Mouse (Mus musculus) hindbrain, embryonic 13.5 days (tissue): ENCODE measurements around the gene Gm5134. TPM values are rescaled to one million over a fixed set of nuclear protein-coding genes. Genes with fewer than 3 reads are reported as not detected.

Experiments used
- ATAC-seq: fragments of 200-750 bp; cut with Nextera tagmentation; 2 replicates; pipeline ENCODE4 v1.8.0; 2017; ENCODE audit warnings: moderate TSS enrichment; ENCODE audit not compliant: low FRiP score
- H3K27ac ChIP-seq: fragments of 300-500 bp; sonication (generic); 2 replicates; pipeline ENCODE4 v1.5.1; 2015; ENCODE audit warnings: inconsistent platforms, mild to moderate bottlenecking, moderate library complexity
- H3K27me3 ChIP-seq: fragments of 300-500 bp; sonication (generic); 2 replicates; pipeline ENCODE4 v1.6.1; 2015; ENCODE audit warnings: mild to moderate bottlenecking, inconsistent platforms
- H3K36me3 ChIP-seq: fragments of 300-500 bp; sonication (generic); 2 replicates; pipeline ENCODE4 v1.6.1; 2015; ENCODE audit warnings: mild to moderate bottlenecking, inconsistent platforms
- H3K4me1 ChIP-seq: fragments of 300-500 bp; sonication (generic); replicated peaks from 2 replicates; pipeline ENCODE4 v1.6.1; 2015; ENCODE audit warnings: inconsistent platforms
- H3K4me2 ChIP-seq: fragments of 300-500 bp; sonication (generic); 2 replicates; pipeline ENCODE4 v1.6.1; 2015; ENCODE audit warnings: inconsistent platforms, mild to moderate bottlenecking, moderate library complexity
- H3K4me3 ChIP-seq: fragments of 300-500 bp; sonication (generic); 2 replicates; pipeline ENCODE4 v1.5.1; 2015; ENCODE audit warnings: mild to moderate bottlenecking, inconsistent platforms
- H3K9ac ChIP-seq: fragments of 300-500 bp; sonication (generic); 2 replicates; pipeline ENCODE4 v1.6.1; 2015; ENCODE audit warnings: mild to moderate bottlenecking, inconsistent platforms
- H3K9me3 ChIP-seq: fragments of 300-500 bp; sonication (generic); 2 replicates; pipeline ENCODE4 v1.6.1; 2016; ENCODE audit warnings: inconsistent platforms
- WGBS: fragments of 180-500 bp; shearing (Covaris S2); methylation state at CpG from one replicate; pipeline ENCODE4 v1.1.7; 2015; 5-methylcytosine and 5-hydroxymethylcytosine counted together
- polyA plus RNA-seq: library from polyadenylated mRNA; unstranded; fragments of >200 nt; fragmentation: Nextera tagmentation; extraction: Ambion mirVana; gene quantifications from 2 replicates; pipeline ENCODE4 v1.2.1, GENCODE M21; 2015

Gm5134 gene
- polyA plus RNA-seq, 1 experiment from 2014 or later, result not detected

GRCm38 (mm10) chr10:76012922-76013321 is 58.6 kb downstream of the Gm5134 start:
- H3K36me3 ChIP-seq, result no peaks in the 10 kb centered on the region
- no peak overlapping the region for H3K27ac ChIP-seq
- H3K4me2 ChIP-seq, result no peak overlapping the region
- no peak for ATAC-seq
- no peaks in the 10 kb centered on the region for H3K9me3 ChIP-seq
- no peak overlapping the region for H3K4me3 ChIP-seq
- no peaks in the 10 kb centered on the region for H3K27me3 ChIP-seq
- no peak overlapping the region for H3K9ac ChIP-seq
- WGBS, result 85% methylated on average over 6 of the region's 6 CpGs
- no peaks in the 10 kb centered on the region for H3K4me1 ChIP-seq

- Histone ChIP-seq H3K27me3 (no peaks in the 10 kb centered on the region), H3K9ac (no peak overlapping the region), H3K27ac (no peak overlapping the region), H3K4me2 (no peak overlapping the region), H3K36me3 (no peaks in the 10 kb centered on the region), H3K4me3 (no peak overlapping the region), H3K9me3 (no peaks in the 10 kb centered on the region), H3K4me1 (no peaks in the 10 kb centered on the region)
- 87% methylated on average over 3 of the region's 3 CpGs for WGBS
- no peak for ATAC-seq
These were observed 62.6 kb downstream of the Gm5134 start for GRCm38 (mm10) chr10:76016886-76017285.

- Histone ChIP-seq H3K9me3 (peaks cover 3% of the 10 kb centered on the region), H3K4me2 (no peak overlapping the region), H3K36me3 (no peaks in the 10 kb centered on the region), H3K4me1 (no peaks in the 10 kb centered on the region), H3K27me3 (no peaks in the 10 kb centered on the region), H3K27ac (no peak overlapping the region), H3K9ac (no peak overlapping the region), H3K4me3 (no peak overlapping the region)
- WGBS, result 86% methylated on average over 3 of the region's 3 CpGs
- no peak for ATAC-seq
These were observed 67.4 kb downstream of the Gm5134 start for GRCm38 (mm10) chr10:76021728-76022127.

- no peaks in the 10 kb centered on the region for H3K36me3 ChIP-seq
- no peak overlapping the region for H3K4me2 ChIP-seq
- no peaks in the 10 kb centered on the region for H3K27me3 ChIP-seq
- no peak for ATAC-seq
- no peak overlapping the region for H3K4me3 ChIP-seq
- peaks cover 3% of the 10 kb centered on the region for H3K9me3 ChIP-seq
- H3K27ac ChIP-seq, result no peak overlapping the region
- H3K4me1 ChIP-seq, result no peaks in the 10 kb centered on the region
- 92% methylated on average over 6 of the region's 6 CpGs for WGBS
- no peak overlapping the region for H3K9ac ChIP-seq
These were observed 69.6 kb downstream of the Gm5134 start for GRCm38 (mm10) chr10:76023921-76024320.

- H3K4me3 ChIP-seq, result no peak overlapping the region
- H3K9ac ChIP-seq, result no peak overlapping the region
- H3K4me1 ChIP-seq, result no peaks in the 10 kb centered on the region
- H3K36me3 ChIP-seq, result no peaks in the 10 kb centered on the region
- no peak for ATAC-seq
- 95% methylated on average over 10 of the region's 10 CpGs for WGBS
- no peaks in the 10 kb centered on the region for H3K27me3 ChIP-seq
- no peak overlapping the region for H3K27ac ChIP-seq
- peaks cover 3% of the 10 kb centered on the region for H3K9me3 ChIP-seq
- H3K4me2 ChIP-seq, result no peak overlapping the region
These were observed 71.3 kb downstream of the Gm5134 start for GRCm38 (mm10) chr10:76025470-76026190.

GRCm38 (mm10) chr10:76027127-76028015 is 73.1 kb downstream of the Gm5134 start:
- Histone ChIP-seq H3K4me2 (no peak overlapping the region), H3K9ac (no peak overlapping the region), H3K27ac (no peak overlapping the region), H3K36me3 (no peaks in the 10 kb centered on the region), H3K4me1 (no peaks in the 10 kb centered on the region), H3K4me3 (no peak overlapping the region), H3K27me3 (no peaks in the 10 kb centered on the region), H3K9me3 (peaks cover 3% of the 10 kb centered on the region)
- WGBS, result 69% methylated on average over 12 of the region's 12 CpGs
- no peak for ATAC-seq

- H3K36me3 ChIP-seq, result no peaks in the 10 kb centered on the region
- H3K27ac ChIP-seq, result no peak overlapping the region
- H3K4me3 ChIP-seq, result no peak overlapping the region
- H3K9ac ChIP-seq, result no peak overlapping the region
- H3K9me3 ChIP-seq, result peaks cover 3% of the 10 kb centered on the region
- H3K4me2 ChIP-seq, result no peak overlapping the region
- no peaks in the 10 kb centered on the region; the same call in 1 of the 2 replicates for H3K4me1 ChIP-seq
- WGBS, result 23% methylated on average over 4 of the region's 4 CpGs
- no peaks in the 10 kb centered on the region for H3K27me3 ChIP-seq
- ATAC-seq, result no peak
These were observed 73.7 kb downstream of the Gm5134 start for GRCm38 (mm10) chr10:76028016-76028366.

- Histone ChIP-seq H3K27ac (no peak overlapping the region), H3K36me3 (no peaks in the 10 kb centered on the region), H3K9me3 (peaks cover 3% of the 10 kb centered on the region), H3K4me2 (no peak overlapping the region), H3K9ac (no peak overlapping the region), H3K27me3 (no peaks in the 10 kb centered on the region), H3K4me3 (no peak overlapping the region), H3K4me1 (peaks cover 4% of the 10 kb centered on the region)
- ATAC-seq, result no peak
- 80% methylated on average over 9 of the region's 9 CpGs for WGBS
These were observed 74.1 kb downstream of the Gm5134 start for GRCm38 (mm10) chr10:76028396-76028795.

- Histone ChIP-seq H3K27me3 (no peaks in the 10 kb centered on the region), H3K27ac (no peak overlapping the region), H3K4me1 (peaks cover 12% of the 10 kb centered on the region), H3K9ac (no peak overlapping the region), H3K9me3 (peaks cover 3% of the 10 kb centered on the region; the same call in 1 of the 2 replicates), H3K36me3 (0 out of 2 replicates have a peak, but pooled peaks cover 2% of the 10 kb centered on the region), H3K4me2 (no peak overlapping the region), H3K4me3 (no peak overlapping the region)
- no peak for ATAC-seq
- WGBS, result 62% methylated on average over 5 of the region's 5 CpGs
These were observed 75.0 kb downstream of the Gm5134 start for GRCm38 (mm10) chr10:76029276-76029675.

- no peak overlapping the region for H3K4me2 ChIP-seq
- no peak overlapping the region for H3K4me3 ChIP-seq
- no peak for ATAC-seq
- no peak overlapping the region for H3K27ac ChIP-seq
- peaks cover 10% of the 10 kb centered on the region for H3K36me3 ChIP-seq
- 70% methylated on average over 5 of the region's 5 CpGs for WGBS
- no peak overlapping the region for H3K9ac ChIP-seq
- no peaks in the 10 kb centered on the region for H3K27me3 ChIP-seq
- peaks cover under 1% of the 10 kb centered on the region; the same call in 1 of the 2 replicates for H3K9me3 ChIP-seq
- peaks cover 13% of the 10 kb centered on the region for H3K4me1 ChIP-seq
These were observed 76.2 kb downstream of the Gm5134 start for GRCm38 (mm10) chr10:76030496-76030895.

- Histone ChIP-seq H3K4me3 (peak overlapping the region; percentile 90), H3K9ac (peak overlapping the region; percentile 94; the same call in 1 of the 2 replicates), H3K4me1 (peaks cover 13% of the 10 kb centered on the region), H3K27me3 (no peaks in the 10 kb centered on the region), H3K36me3 (peaks cover 17% of the 10 kb centered on the region), H3K27ac (peak overlapping the region; percentile 83), H3K9me3 (no peaks in the 10 kb centered on the region), H3K4me2 (peak overlapping the region; percentile 67)
- no peak for ATAC-seq
- 56% methylated on average over 14 of the region's 14 CpGs for WGBS
These were observed 77.4 kb downstream of the Gm5134 start for GRCm38 (mm10) chr10:76031511-76032401.
